Mouse (Mus musculus): ENCODE data around the gene Pisd. TPM values are rescaled to one million over a fixed set of nuclear protein-coding genes. Genes with fewer than 3 reads are reported as not detected.
"Not testable (repeated sequence)": the region's sequence is repeated elsewhere in the genome, so short reads cannot be mapped to it uniquely, and the experiment has no call there.

The Pisd gene
- polyA plus RNA-seq, 1 experiment from 2014 or later, result 74.4 TPM

- Histone ChIP-seq H3K36me3 (0 out of 2 replicates have a peak, but pooled peaks cover 3% of the 10 kb centered on the region), H3K4me2 (no peak overlapping the region), H3K4me3 (replicated peaks) (no peak overlapping the region), H3K4me1 (peaks cover 14% of the 10 kb centered on the region; the same call in 1 of the 2 replicates), H3K9ac (no peak overlapping the region), H3K27me3 (replicated peaks) (no peaks in the 10 kb centered on the region), H3K27ac (no peak overlapping the region), H3K9me3 (no peaks in the 10 kb centered on the region)
- no peak for ATAC-seq (ENCODE audit: insufficient read depth, low FRiP score, low read depth)
- WGBS, result 58% methylated on average over 9 of the region's 9 CpGs
Measured at GRCm38 (mm10) chr5:32742149-32742548, 43.3 kb downstream of the Pisd start.

- ATAC-seq (ENCODE audit: insufficient read depth, low FRiP score, low read depth); H3K27me3 ChIP-seq (replicated peaks); H3K4me2 ChIP-seq; H3K4me3 ChIP-seq (replicated peaks); H3K9ac ChIP-seq; H3K4me1 ChIP-seq; H3K9me3 ChIP-seq; H3K36me3 ChIP-seq: not testable (repeated sequence)
- H3K27ac ChIP-seq, result peak overlapping the region; percentile 57; the same call in 1 of the 2 replicates
- 79% methylated on average over 4 of the region's 4 CpGs for WGBS
Measured at GRCm38 (mm10) chr5:32741377-32741776, 44.1 kb downstream of the Pisd start.

GRCm38 (mm10) chr5:32740850-32741249, 44.6 kb downstream of the Pisd start:
- H3K4me3 ChIP-seq (replicated peaks); H3K9ac ChIP-seq; H3K4me2 ChIP-seq; H3K4me1 ChIP-seq; H3K27me3 ChIP-seq (replicated peaks); H3K36me3 ChIP-seq; H3K9me3 ChIP-seq; ATAC-seq (ENCODE audit: insufficient read depth, low FRiP score, low read depth): not testable (repeated sequence)
- WGBS, result 73% methylated on average over 8 of the region's 8 CpGs
- H3K27ac ChIP-seq, result peak overlapping the region; percentile 57; the same call in 1 of the 2 replicates

- WGBS, result 78% methylated on average over 3 of the region's 3 CpGs
- peak overlapping the region; percentile 57; the same call in 1 of the 2 replicates for H3K27ac ChIP-seq
- H3K9me3 ChIP-seq, result no peaks in the 10 kb centered on the region
- no peak overlapping the region for H3K4me2 ChIP-seq
- H3K36me3 ChIP-seq, result 0 out of 2 replicates have a peak, but pooled peaks cover 7% of the 10 kb centered on the region
- H3K27me3 ChIP-seq (replicated peaks), result no peaks in the 10 kb centered on the region
- no peak overlapping the region for H3K4me3 ChIP-seq (replicated peaks)
- H3K4me1 ChIP-seq, result no peaks in the 10 kb centered on the region
- ATAC-seq (ENCODE audit: insufficient read depth, low FRiP score, low read depth), result no peak
- no peak overlapping the region for H3K9ac ChIP-seq
Measured at GRCm38 (mm10) chr5:32740138-32740537, 45.3 kb downstream of the Pisd start.

GRCm38 (mm10) chr5:32736770-32737169, 48.7 kb downstream of the Pisd start:
- not testable (repeated sequence) for ATAC-seq (ENCODE audit: insufficient read depth, low FRiP score, low read depth); H3K36me3 ChIP-seq
- 84% methylated on average over 3 of the region's 3 CpGs for WGBS

GRCm38 (mm10) chr5:32735779-32736178, 49.7 kb downstream of the Pisd start:
- Histone ChIP-seq H3K36me3 (0 out of 2 replicates have a peak, but pooled peaks cover 7% of the 10 kb centered on the region), H3K9me3 (no peaks in the 10 kb centered on the region), H3K27me3 (replicated peaks) (no peaks in the 10 kb centered on the region), H3K27ac (no peak overlapping the region), H3K4me2 (no peak overlapping the region), H3K4me1 (no peaks in the 10 kb centered on the region), H3K9ac (no peak overlapping the region), H3K4me3 (replicated peaks) (no peak overlapping the region)
- no peak for ATAC-seq (ENCODE audit: insufficient read depth, low FRiP score, low read depth)
- 89% methylated on average over 6 of the region's 6 CpGs for WGBS

More at GRCm38 (mm10) chr5:32736770-32737169, 48.7 kb downstream of the Pisd start:
- H3K27me3 ChIP-seq (replicated peaks); H3K9ac ChIP-seq; H3K9me3 ChIP-seq; H3K4me1 ChIP-seq; H3K27ac ChIP-seq; H3K4me3 ChIP-seq (replicated peaks); H3K4me2 ChIP-seq: not testable (repeated sequence)

- H3K4me2 ChIP-seq; H3K27ac ChIP-seq; H3K4me3 ChIP-seq (replicated peaks); H3K9me3 ChIP-seq; H3K36me3 ChIP-seq; H3K27me3 ChIP-seq (replicated peaks); H3K4me1 ChIP-seq; H3K9ac ChIP-seq: not testable (repeated sequence)
- WGBS, result 94% methylated on average over 6 of the region's 6 CpGs
- 0 out of 2 replicates have a peak, but pooled peaks have one; percentile 24 for ATAC-seq (ENCODE audit: insufficient read depth, low FRiP score, low read depth)
Measured at GRCm38 (mm10) chr5:32733892-32734291, 51.6 kb downstream of the Pisd start.

GRCm38 (mm10) chr5:32728851-32729250, 56.6 kb downstream of the Pisd start:
- Histone ChIP-seq H3K27me3 (replicated peaks) (no peaks in the 10 kb centered on the region), H3K36me3 (no peaks in the 10 kb centered on the region), H3K9me3 (no peaks in the 10 kb centered on the region), H3K4me3 (replicated peaks) (no peak overlapping the region), H3K27ac (no peak overlapping the region), H3K4me2 (no peak overlapping the region), H3K4me1 (no peaks in the 10 kb centered on the region), H3K9ac (no peak overlapping the region)
- WGBS, result 74% methylated on average over 8 of the region's 8 CpGs
- no peak for ATAC-seq (ENCODE audit: insufficient read depth, low FRiP score, low read depth)

GRCm38 (mm10) chr5:32728300-32728699, 57.1 kb downstream of the Pisd start:
- Histone ChIP-seq H3K27ac (no peak overlapping the region), H3K4me2 (no peak overlapping the region), H3K4me3 (replicated peaks) (no peak overlapping the region), H3K4me1 (no peaks in the 10 kb centered on the region), H3K27me3 (replicated peaks) (no peaks in the 10 kb centered on the region), H3K36me3 (no peaks in the 10 kb centered on the region), H3K9me3 (no peaks in the 10 kb centered on the region), H3K9ac (no peak overlapping the region)
- no peak for ATAC-seq (ENCODE audit: insufficient read depth, low FRiP score, low read depth)
- 81% methylated on average over 7 of the region's 7 CpGs for WGBS

GRCm38 (mm10) chr5:32725397-32725796, 60.0 kb downstream of the Pisd start:
- peak; percentile 68; the same call in 1 of the 2 replicates for ATAC-seq (ENCODE audit: insufficient read depth, low FRiP score, low read depth)

GRCm38 (mm10) chr5:32723981-32724380, 61.5 kb downstream of the Pisd start:
- H3K4me2 ChIP-seq, result no peak overlapping the region
- H3K9me3 ChIP-seq, result no peaks in the 10 kb centered on the region
- 82% methylated on average over 7 of the region's 7 CpGs for WGBS
- H3K36me3 ChIP-seq, result no peaks in the 10 kb centered on the region
- H3K4me3 ChIP-seq (replicated peaks), result no peak overlapping the region
- H3K9ac ChIP-seq, result no peak overlapping the region
- H3K4me1 ChIP-seq, result no peaks in the 10 kb centered on the region
- H3K27me3 ChIP-seq (replicated peaks), result no peaks in the 10 kb centered on the region
- ATAC-seq (ENCODE audit: insufficient read depth, low FRiP score, low read depth), result no peak
- no peak overlapping the region for H3K27ac ChIP-seq

More at GRCm38 (mm10) chr5:32725397-32725796, 60.0 kb downstream of the Pisd start:
- H3K9ac ChIP-seq; H3K4me2 ChIP-seq; H3K36me3 ChIP-seq; H3K4me1 ChIP-seq; H3K27me3 ChIP-seq (replicated peaks); H3K4me3 ChIP-seq (replicated peaks); H3K9me3 ChIP-seq; H3K27ac ChIP-seq: not testable (repeated sequence)
- WGBS, result 55% methylated on average over 3 of the region's 3 CpGs

GRCm38 (mm10) chr5:32722711-32723110, 62.7 kb downstream of the Pisd start:
- 72% methylated on average over 8 of the region's 8 CpGs for WGBS
- H3K4me3 ChIP-seq (replicated peaks); H3K9me3 ChIP-seq; ATAC-seq (ENCODE audit: insufficient read depth, low FRiP score, low read depth); H3K36me3 ChIP-seq; H3K4me2 ChIP-seq; H3K27ac ChIP-seq; H3K4me1 ChIP-seq; H3K9ac ChIP-seq; H3K27me3 ChIP-seq (replicated peaks): not testable (repeated sequence)

GRCm38 (mm10) chr5:32722263-32722662, 63.2 kb downstream of the Pisd start:
- Histone ChIP-seq H3K4me1 (no peaks in the 10 kb centered on the region), H3K27me3 (replicated peaks) (no peaks in the 10 kb centered on the region), H3K4me2 (no peak overlapping the region), H3K4me3 (replicated peaks) (no peak overlapping the region), H3K27ac (no peak overlapping the region), H3K36me3 (no peaks in the 10 kb centered on the region), H3K9ac (no peak overlapping the region), H3K9me3 (no peaks in the 10 kb centered on the region)
- no peak for ATAC-seq (ENCODE audit: insufficient read depth, low FRiP score, low read depth)
- WGBS, result 63% methylated on average over 7 of the region's 7 CpGs
